Mouse (Mus musculus) CD4-positive, CD25-positive, alpha-beta regulatory T cell, adult 2 months (primary cell): Measurements from ENCODE around the gene Ppp1r3a.
"Not testable (repeated sequence)": the region's sequence is repeated elsewhere in the genome, so short reads cannot be mapped to it uniquely, and the experiment has no call there.

Experiments used
- DNase-seq: peaks from one replicate; pipeline ENCODE4 v3.0.0-alpha.2; 2012; ENCODE audit warnings: low read depth, low spot score

The Ppp1r3a gene

GRCm38 (mm10) chr6:14754901-14755591 is at the start of gene Ppp1r3a:
Ppp1r3a (minus strand) TSS chr6:14755274.
- no peak for DNase-seq

DNA sequence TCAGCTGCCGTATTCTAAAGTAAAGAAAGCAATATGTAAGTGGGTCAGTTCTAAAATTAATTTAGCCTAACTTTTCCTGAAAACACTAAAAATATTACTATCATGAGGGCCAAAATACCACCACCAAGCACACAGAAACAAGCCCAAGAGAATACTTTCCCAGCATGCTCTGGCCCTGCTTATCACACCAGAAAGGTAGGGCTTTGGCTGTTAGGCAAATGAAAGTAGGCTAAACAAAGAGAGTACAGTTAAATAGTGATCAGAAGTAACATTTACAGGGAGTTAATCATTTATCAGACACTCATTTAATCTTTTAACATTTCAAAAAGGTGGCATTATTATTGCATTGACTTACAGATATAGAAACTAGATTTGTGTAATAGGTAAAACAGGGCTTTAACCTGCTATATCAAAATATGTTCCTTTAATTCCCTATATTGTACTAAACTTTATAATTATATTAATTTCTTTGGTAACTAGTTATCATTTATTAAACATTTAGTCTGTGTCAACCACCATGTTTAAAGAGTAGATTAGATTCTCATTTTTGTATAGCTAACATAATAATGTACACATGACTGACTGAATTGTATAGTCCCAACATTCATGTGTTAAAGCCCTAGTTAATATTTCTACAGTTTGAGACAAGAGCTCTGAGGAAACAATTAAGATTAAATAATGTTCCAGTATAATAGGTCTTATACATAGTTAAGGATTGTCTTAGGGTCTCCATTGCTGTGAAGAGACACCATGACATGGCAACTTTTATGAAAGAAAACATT is 32.3 kb upstream of the Ppp1r3a start:
- no peak for DNase-seq

GRCm38 (mm10) chr6:14777920-14778319 is 22.8 kb upstream of the Ppp1r3a start:
- no peak for DNase-seq

- no peak for DNase-seq
Observed at GRCm38 (mm10) chr6:14771717-14772116, 16.6 kb upstream of the Ppp1r3a start.

DNA sequence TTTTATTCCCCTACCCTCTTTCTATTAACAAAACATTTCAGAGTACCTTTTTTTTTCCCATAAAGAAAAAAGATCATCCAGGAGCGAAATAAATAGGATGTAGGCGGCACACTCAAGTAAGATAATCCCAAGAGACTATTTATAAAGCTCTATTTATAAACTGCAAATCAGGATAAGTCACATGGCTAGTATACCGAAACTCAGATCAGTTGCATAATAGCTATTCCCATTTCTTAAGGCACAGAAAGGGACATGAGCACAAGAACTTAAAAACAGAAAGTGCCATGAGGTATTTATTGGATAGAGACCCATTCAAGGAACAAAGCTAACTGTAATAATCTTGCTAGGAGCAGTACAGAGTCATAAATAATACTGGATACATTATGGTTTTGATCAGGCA is 2.4 kb upstream of the Ppp1r3a start:
- DNase-seq = no peak

GRCm38 (mm10) chr6:14753512-14753911 is 1.6 kb downstream of the Ppp1r3a start:
- DNase-seq = no peak

GRCm38 (mm10) chr6:14752211-14752610 is 2.9 kb downstream of the Ppp1r3a start:
- no peak for DNase-seq

DNA sequence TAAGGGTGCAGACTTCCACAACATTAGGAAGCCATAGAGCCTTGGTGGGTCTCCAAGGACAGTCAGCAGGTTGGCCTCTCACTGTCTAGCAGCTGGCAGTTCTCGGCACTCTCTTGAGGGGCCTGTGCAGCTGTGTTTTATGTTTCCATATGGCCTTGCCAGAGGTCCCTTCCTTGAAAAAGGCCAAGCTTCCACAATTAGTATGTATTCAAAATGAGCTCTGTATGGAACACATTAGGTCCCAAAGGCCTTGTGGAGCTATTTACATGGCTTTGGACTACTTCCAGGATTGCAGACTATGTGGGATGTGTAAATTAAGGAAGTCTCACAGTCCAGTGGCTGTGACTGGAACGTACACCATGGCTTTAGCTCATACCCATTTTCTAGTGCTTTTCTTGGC is 8.1 kb downstream of the Ppp1r3a start:
- no peak for DNase-seq

- DNase-seq = no peak
Observed at GRCm38 (mm10) chr6:14736017-14736416, 19.1 kb downstream of the Ppp1r3a start.

DNA sequence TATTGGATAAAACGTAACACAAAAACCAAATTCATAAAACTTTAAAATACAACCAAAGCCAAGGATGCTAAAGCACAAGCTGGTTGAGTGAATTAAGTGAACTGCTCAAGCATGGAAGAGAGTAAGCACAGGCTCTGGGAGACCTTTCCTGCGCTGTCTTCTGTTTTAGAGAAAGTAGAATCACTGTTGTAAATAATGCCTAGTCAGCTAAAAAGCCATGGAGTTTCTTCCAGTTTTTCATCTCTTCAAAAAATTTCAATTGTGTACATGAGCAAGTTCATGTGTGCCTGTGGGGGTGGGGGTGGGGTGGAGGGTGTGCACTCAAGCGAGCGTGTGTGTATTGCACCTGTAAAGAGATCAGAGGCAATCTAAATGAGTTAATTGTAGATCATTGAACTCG is 24.1 kb downstream of the Ppp1r3a start:
- DNase-seq = no peak

DNA sequence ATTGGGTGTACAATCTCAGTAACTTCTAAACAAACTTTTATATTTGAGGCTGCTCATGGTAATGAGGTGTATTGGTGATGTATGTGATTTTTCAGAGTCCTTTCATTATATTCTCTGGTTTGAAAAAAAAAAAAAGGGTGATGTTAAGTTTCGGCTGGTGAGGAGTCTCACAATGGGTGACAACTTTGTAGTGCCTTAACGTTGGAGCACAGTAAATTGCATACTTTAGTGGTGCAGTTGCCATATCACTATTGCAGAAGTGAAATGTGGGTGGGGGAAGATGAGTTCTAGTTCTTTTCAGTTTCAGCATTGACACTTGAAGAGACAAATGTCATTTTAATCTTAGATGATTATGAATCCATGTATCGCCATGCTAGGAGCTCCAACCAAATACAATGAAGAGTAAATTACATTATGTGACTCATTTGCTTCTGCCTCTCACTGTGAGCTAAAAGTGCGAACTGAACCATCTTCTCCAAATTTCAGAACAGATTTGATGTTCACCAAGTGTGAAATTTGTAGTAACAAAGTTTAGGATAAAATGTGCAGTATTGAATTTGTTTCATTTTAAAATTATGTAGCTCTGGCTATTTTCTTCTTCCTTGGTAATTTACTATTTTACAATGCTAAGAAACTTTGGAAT is 34.2 kb downstream of the Ppp1r3a start:
- no peak for DNase-seq

DNA sequence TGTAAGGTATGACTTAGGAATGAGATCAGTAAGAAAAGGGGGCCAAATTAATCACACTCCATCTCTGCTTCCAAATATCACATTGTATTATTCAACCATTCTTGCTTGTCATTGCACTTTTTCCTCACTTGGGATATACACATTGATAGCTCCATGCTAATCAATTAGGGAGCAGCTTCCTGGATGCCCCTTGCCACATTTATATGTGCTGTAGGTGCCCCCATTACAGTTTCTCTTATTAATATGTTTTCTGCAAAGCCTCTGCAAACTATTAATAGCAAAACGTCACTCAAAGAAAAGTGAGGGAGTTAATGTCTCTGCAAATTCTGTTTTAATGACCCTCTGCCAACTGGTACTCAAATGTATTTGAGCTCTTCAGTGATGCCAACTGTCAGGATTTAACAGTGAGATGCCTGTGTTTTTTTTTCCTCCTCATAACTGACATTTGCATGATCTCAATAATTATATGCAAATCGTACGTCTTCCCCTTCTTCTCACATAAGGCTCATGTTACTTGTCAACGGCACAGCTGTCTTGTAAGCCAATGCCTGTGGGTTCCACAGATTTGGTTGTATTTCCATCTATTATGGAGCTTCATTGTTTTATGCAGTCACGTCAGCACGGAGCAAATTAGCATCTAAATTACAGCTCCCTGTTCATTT is 34.8 kb downstream of the Ppp1r3a start:
- DNase-seq = no peak

DNA sequence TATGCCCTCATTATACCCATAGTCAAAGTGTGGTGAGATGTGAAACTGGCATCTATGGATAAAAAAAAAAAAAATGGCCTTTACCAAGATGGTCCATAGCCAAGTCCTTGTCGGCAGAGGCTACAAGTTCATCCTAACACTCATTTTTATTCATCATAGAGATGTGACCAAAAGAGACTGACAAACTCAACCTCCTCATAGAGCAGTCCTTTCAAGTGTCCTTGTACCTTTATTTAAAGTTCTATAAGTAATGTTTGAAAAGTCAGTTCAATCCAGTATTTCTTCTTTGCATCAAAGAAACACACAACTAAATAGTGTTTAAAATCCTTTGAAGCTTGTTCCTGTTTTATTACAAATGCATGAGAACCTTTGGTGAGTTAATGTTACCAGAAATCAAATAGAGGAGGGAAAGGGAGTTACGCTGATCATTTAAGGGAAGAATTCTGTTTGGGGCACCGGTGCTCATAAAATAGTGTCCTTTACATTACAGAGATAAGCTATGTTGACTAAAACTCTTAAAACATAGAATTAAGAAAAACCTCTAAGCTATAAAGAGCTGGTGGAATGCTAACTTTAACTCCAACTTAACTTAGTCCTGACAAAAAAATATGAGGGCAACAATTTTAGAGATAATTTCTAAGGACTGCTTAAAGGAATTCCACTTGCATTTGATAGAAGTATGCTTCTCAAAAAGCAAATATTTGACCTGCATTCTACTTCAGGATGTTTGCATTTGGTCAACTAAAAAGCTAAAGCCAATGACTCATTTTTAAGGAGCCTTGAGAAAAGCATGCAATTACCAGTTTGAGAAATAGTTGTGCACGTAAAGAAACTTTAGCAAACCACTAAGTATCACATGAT is 39.7 kb downstream of the Ppp1r3a start:
- DNase-seq = no peak

DNA sequence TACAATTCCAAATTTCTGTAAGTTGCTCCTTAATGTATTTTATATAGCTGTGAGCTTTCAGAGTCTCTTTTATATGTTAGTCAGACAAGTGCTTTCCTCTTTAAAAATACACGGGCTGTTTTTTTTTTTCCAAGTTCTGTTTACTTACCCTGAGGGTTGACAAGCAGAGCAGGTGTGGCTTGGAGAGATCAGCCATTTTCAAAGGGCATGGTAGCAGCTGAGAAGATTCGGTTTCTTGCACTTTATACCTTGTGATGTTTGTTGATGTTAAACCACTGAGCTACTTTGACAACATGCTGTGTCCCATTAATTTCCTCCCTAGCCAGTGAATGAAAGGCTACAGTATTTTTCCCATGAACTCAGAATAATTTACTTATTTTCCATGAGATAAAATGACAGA is 42.9 kb downstream of the Ppp1r3a start:
- no peak for DNase-seq

DNA sequence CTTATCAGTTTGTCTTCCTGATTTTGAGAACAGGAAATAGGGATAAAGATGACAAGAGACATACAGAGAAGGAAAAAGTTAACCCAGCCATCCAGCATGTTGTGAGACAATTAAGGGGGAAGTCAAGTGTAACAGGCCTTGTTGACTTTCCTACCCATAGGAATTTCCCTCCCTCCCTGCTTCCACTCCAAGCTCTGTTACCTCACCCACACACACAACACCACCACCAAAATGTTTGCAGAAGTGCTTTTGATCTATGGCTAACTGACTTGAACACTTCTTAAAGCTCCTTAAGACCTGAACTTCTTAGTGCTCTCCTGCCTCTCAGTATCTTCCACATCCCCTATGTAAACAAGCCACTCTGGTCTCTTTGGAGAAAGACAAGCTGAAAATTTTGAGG is 55.0 kb downstream of the Ppp1r3a start:
- DNase-seq = no peak

GRCm38 (mm10) chr6:14679231-14679887 is 75.7 kb downstream of the Ppp1r3a start:
- DNase-seq = not testable (repeated sequence)

GRCm38 (mm10) chr6:14668966-14669365 is 86.1 kb downstream of the Ppp1r3a start:
- not testable (repeated sequence) for DNase-seq

GRCm38 (mm10) chr6:14667651-14668050 is 87.4 kb downstream of the Ppp1r3a start:
- not testable (repeated sequence) for DNase-seq
